Mouse (Mus musculus): Measurements from ENCODE around the gene Il25. TPM values are rescaled to one million over a fixed set of nuclear protein-coding genes. Genes with fewer than 3 reads are reported as not detected.

Gene Il25
- polyA plus RNA-seq, 1 experiment, result not detected

Other genes starting within 250 kb of the Il25 start
- 57.6 and 61.5 TPM in 2 replicates for gene 1700123O20Rik, start 246.5 kb upstream of the Il25 start, polyA plus RNA-seq (2012; rRNA removed)
- 94.9 and 98.3 TPM in 2 replicates for gene Acin1, start 245.8 kb upstream of the Il25 start, polyA plus RNA-seq (2012; rRNA removed)
- 0.08 and 0.16 TPM in 2 replicates for gene Gm29776, start 233.9 kb upstream of the Il25 start, polyA plus RNA-seq (2012; rRNA removed)
- gene Cebpe, start 220.5 kb upstream of the Il25 start, polyA plus RNA-seq (2012; rRNA removed), result 0.48 and 0.63 TPM in 2 replicates
- gene Slc7a8, start 150.7 kb upstream of the Il25 start, polyA plus RNA-seq (2012; rRNA removed), result 41.8 and 54.3 TPM in 2 replicates
- gene Rnf212b, start 118.6 kb upstream of the Il25 start, polyA plus RNA-seq (2012; rRNA removed), result not detected in 2 replicates
- gene Homez, start 61.7 kb upstream of the Il25 start, polyA plus RNA-seq (2012; rRNA removed), result 9.1 and 10.1 TPM in 2 replicates
- gene Ppp1r3e, start 55.1 kb upstream of the Il25 start, polyA plus RNA-seq (2012; rRNA removed), result 26.7 and 30.8 TPM in 2 replicates
- gene Bcl2l2, start 49.3 kb upstream of the Il25 start, polyA plus RNA-seq (2012; rRNA removed), result 76.2 and 83.0 TPM in 2 replicates
- 1.4 and 4.1 TPM in 2 replicates for gene Gm20521, start 49.3 kb upstream of the Il25 start, polyA plus RNA-seq (2012; rRNA removed)
- 185 and 205 TPM in 2 replicates for gene Pabpn1, start 40.2 kb upstream of the Il25 start, polyA plus RNA-seq (2012; rRNA removed)
- 63.8 and 66.2 TPM in 2 replicates for gene Slc22a17, start 19.6 kb upstream of the Il25 start, polyA plus RNA-seq (2012; rRNA removed)
- 12.1 and 13.9 TPM in 2 replicates for gene Efs, start 6.6 kb upstream of the Il25 start, polyA plus RNA-seq (2012; rRNA removed)
- gene Cmtm5, start 3.6 kb downstream of the Il25 start, polyA plus RNA-seq (2012; rRNA removed), result 0.63 and 0.74 TPM in 2 replicates
- gene Myh6, start 34.2 kb downstream of the Il25 start, polyA plus RNA-seq (2012; rRNA removed), result 0.03 TPM in 1 of 2 replicates, not detected in the other
- not detected in 2 replicates for gene Gm17428, start 44.2 kb downstream of the Il25 start, polyA plus RNA-seq (2012; rRNA removed)
- gene Myh7, start 61.9 kb downstream of the Il25 start, polyA plus RNA-seq (2012; rRNA removed), result 0.18 and 0.54 TPM in 2 replicates
- 12.1 and 14.6 TPM in 2 replicates for gene Ngdn, start 82.8 kb downstream of the Il25 start, polyA plus RNA-seq (2012; rRNA removed)
- gene Zfhx2, start 159.6 kb downstream of the Il25 start, polyA plus RNA-seq (2012; rRNA removed), result 0.69 and 1.3 TPM in 2 replicates
- 9.6 and 13.0 TPM in 2 replicates for gene Thtpa, start 162.1 kb downstream of the Il25 start, polyA plus RNA-seq (2012; rRNA removed)
- 19.2 and 26.4 TPM in 2 replicates for gene Ap1g2, start 173.9 kb downstream of the Il25 start, polyA plus RNA-seq (2012; rRNA removed)
- gene Jph4, start 184.2 kb downstream of the Il25 start, polyA plus RNA-seq (2012; rRNA removed), result 0.41 and 0.45 TPM in 2 replicates